Mouse (Mus musculus) stomach, postnatal 0 days (tissue): ENCODE measurements around the gene Tnfrsf12a. TPM values are rescaled to one million over a fixed set of nuclear protein-coding genes. Genes with fewer than 3 reads are reported as not detected.
A peak's percentile ranks its signal among the peaks of the same experiment; 100 is the strongest.

Source experiments
- ATAC-seq: fragments of 200-750 bp; cut with Nextera tagmentation; 2 replicates; pipeline ENCODE4 v1.8.0; 2017; ENCODE audit not compliant: low FRiP score, low TSS enrichment
- DNase-seq: peaks from one replicate; pipeline ENCODE4 v3.0.0-alpha.2; 2016; ENCODE audit warnings: low spot score
- H3K27ac ChIP-seq: fragments of 300-500 bp; sonication (generic); replicated peaks from 2 replicates; pipeline ENCODE4 v1.5.1; 2014; ENCODE audit warnings: mild to moderate bottlenecking, control low read depth
- H3K27me3 ChIP-seq: fragments of 300-500 bp; sonication (generic); 2 replicates; pipeline ENCODE4 v1.6.1; 2014; ENCODE audit warnings: low read length; ENCODE audit not compliant: control insufficient read depth, insufficient read depth
- H3K36me3 ChIP-seq: fragments of 300-500 bp; sonication (generic); 2 replicates; pipeline ENCODE4 v1.6.1; 2014; ENCODE audit warnings: low read length, mixed read lengths; ENCODE audit not compliant: control insufficient read depth, insufficient read depth
- H3K4me1 ChIP-seq: fragments of 300-500 bp; sonication (generic); replicated peaks from 2 replicates; pipeline ENCODE4 v1.6.1; 2014; ENCODE audit warnings: antibody characterized with exemption; ENCODE audit not compliant: control insufficient read depth, insufficient read depth
- H3K4me2 ChIP-seq: fragments of 300-500 bp; sonication (generic); replicated peaks from 2 replicates; pipeline ENCODE4 v1.6.1; 2014; ENCODE audit warnings: low read depth, mild to moderate bottlenecking, control low read depth, moderate library complexity
- H3K4me3 ChIP-seq: fragments of 300-500 bp; sonication (generic); 2 replicates; pipeline ENCODE4 v1.5.1; 2014; ENCODE audit warnings: low read depth, low read length, control low read depth
- H3K9ac ChIP-seq: fragments of 300-500 bp; sonication (generic); 2 replicates; pipeline ENCODE4 v1.6.1; 2014; ENCODE audit warnings: mild to moderate bottlenecking, low read length, control low read depth, mixed read lengths
- H3K9me3 ChIP-seq: fragments of 300-500 bp; sonication (generic); 2 replicates; pipeline ENCODE4 v1.6.1; 2016; ENCODE audit warnings: low read length; ENCODE audit not compliant: control insufficient read depth
- CTCF ChIP-seq: IDR thresholded peaks from 2 replicates; pipeline ENCODE4 v1.5.1; 2016; ENCODE audit warnings: antibody characterized with exemption, low read depth, mild to moderate bottlenecking, moderate library complexity
- EP300 ChIP-seq: optimal IDR thresholded peaks from 2 replicates; pipeline ENCODE3; 2016; ENCODE audit warnings: antibody characterized with exemption
- WGBS: fragments of 180-500 bp; shearing (Covaris S2); extraction: QIAGEN DNeasy Blood & Tissue Kit; methylation state at CpG from one replicate; pipeline ENCODE4 v1.1.7; 2014; 5-methylcytosine and 5-hydroxymethylcytosine counted together
- polyA plus RNA-seq: library from polyadenylated mRNA; unstranded; fragments of >200 nt; fragmentation: Nextera tagmentation; extraction: Ambion mirVana; gene quantifications from 2 replicates; pipeline ENCODE4 v1.2.1, GENCODE M21; 2015

The Tnfrsf12a gene
- polyA plus RNA-seq, 1 experiment from 2014 or later, result 33.7 TPM

DNA sequence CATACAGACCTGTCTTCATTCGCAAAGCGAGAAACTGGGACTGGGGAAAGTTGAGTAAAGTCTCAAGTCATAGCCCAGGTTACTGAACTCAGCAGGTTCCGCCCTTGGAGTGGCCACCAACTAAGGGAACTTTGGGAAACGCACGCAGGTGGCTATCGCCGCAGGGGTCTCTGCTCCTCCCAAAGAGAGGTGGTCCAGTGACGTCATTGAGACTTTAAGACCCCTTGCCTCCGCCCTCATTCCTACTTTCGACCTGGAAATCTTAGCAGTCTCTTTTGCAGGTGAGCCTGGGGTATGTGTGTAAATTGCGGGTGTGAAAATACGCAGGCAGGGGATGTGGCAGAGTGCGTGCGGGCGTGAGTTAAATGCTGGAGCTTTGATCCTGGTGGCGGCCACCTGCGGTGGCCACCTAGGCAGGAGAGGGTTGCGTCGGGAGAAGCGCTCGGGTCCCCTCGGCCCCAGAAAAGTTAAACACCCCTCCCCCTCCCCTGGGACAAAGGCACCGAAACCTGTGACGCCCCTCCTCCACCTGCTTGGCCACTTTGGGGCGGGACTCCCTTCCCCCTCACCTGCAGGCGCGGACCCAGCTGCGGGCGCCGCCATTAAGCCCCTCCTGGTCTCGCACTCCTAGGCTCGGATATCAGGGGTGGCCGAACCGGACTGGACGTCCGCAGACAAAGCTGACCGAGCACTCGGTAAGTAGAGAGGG, 2.0 kb upstream of the Tnfrsf12a start, which contains the start of gene Cldn6:
TSS of gene Cldn6 (plus strand) at position 123 of the 709 bp plus-strand sequence.
- Histone ChIP-seq H3K9ac (no peak within 1 kb of the TSS), H3K9me3 (no peaks in the 10 kb centered on the region), H3K4me3 (peak within 1 kb of the TSS; percentile 17), H3K4me1 (peaks cover 10% of the 10 kb centered on the region), H3K27me3 (0 out of 2 replicates have a peak, but pooled peaks cover 2% of the 10 kb centered on the region), H3K36me3 (no peaks in the 10 kb centered on the region), H3K4me2 (peak within 1 kb of the TSS; percentile 40), H3K27ac (no peak within 1 kb of the TSS)
- no peak for TF ChIP-seq EP300
- TF ChIP-seq CTCF, result no peak
- ATAC-seq (no peak), DNase-seq (peak; percentile 33)
- WGBS, result 2% methylated on average over 38 of the region's 38 CpGs

DNA sequence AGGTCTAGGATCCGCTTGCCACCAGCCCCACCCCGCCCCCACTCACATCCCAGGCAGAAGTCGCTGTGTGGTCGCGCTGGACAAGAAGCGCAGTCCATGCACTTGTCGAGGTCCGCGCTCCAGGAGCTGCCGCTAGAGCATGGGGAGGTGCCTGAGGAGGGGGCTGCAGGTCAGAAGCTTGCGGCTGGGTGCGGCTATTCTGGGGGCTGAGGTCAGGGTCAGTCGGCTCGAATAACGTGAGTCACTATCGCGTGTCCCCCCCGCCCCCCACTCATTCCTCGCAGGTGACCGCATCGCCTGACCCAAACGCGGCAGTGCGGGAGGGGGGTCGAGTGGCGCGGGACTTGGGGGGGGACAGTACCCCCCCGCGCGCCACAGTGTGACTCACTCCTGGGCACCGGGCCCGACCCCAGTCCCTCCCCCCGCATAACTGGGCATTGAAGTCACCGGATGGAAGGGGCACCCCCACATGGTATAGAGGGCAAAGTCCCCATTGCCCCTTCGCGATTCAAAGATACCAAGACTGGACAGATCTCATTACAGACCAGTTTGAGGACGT, 716 bp downstream of the Tnfrsf12a start:
- Histone ChIP-seq H3K9ac (peak overlapping the region; percentile 59), H3K9me3 (no peaks in the 10 kb centered on the region), H3K4me1 (peaks cover 13% of the 10 kb centered on the region), H3K36me3 (no peaks in the 10 kb centered on the region), H3K27ac (peak overlapping the region; percentile 91), H3K4me2 (peak overlapping the region; percentile 93), H3K27me3 (0 out of 2 replicates have a peak, but pooled peaks cover 2% of the 10 kb centered on the region), H3K4me3 (peak overlapping the region; percentile 50)
- peak; percentile 66 for DNase-seq
- no peak for TF ChIP-seq EP300
- TF ChIP-seq CTCF, result no peak
- under 1% methylated on average over 37 of the region's 37 CpGs for WGBS
- ATAC-seq, result no peak

DNA sequence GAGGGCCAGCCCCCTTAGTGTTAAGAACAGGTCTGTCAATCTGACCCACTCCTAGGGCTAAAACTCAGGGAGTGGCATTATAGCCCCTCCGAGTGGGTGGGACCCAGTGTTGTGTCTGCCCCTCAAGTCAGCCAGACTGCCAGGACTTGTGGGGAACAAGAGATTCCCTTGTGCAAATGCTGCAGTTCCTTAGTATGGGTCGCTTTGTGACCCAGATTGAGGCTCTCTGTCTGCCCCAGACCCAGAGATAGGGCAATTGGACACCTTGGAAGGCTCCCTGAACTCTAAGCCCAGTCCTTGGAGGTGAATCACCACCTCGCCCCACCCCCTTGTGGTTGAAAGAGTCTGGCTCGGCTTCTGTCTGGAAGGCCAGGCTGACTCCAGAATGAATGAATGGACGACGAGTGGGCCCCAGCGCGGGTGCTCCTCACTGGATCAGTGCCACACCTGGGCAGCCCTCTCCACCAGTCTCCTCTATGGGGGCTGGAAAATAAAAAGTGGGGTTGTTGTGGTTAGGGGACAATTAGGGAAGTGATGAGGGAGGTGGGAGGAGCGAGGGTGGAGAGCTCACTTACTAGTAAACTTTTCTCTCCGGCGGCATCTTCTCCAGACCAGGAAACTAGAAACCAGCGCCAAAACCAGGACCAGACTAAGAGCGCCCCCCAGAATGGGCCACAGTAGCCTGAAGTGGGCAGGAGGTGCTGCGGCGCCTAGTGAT, 1.5 kb downstream of the Tnfrsf12a start:
- H3K9ac ChIP-seq, result peak overlapping the region; percentile 59
- TF ChIP-seq EP300 (no peak), CTCF (peak; percentile 54)
- H3K4me3 ChIP-seq, result peak overlapping the region; percentile 50
- no peaks in the 10 kb centered on the region for H3K9me3 ChIP-seq
- 0 out of 2 replicates have a peak, but pooled peaks cover 2% of the 10 kb centered on the region for H3K27me3 ChIP-seq
- peaks cover 13% of the 10 kb centered on the region for H3K4me1 ChIP-seq
- peak; percentile 41 for ATAC-seq
- no peaks in the 10 kb centered on the region for H3K36me3 ChIP-seq
- H3K27ac ChIP-seq, result peak overlapping the region; percentile 91
- peak overlapping the region; percentile 93 for H3K4me2 ChIP-seq
- DNase-seq, result peak; percentile 83
- WGBS, result 13% methylated on average over 15 of the region's 15 CpGs

DNA sequence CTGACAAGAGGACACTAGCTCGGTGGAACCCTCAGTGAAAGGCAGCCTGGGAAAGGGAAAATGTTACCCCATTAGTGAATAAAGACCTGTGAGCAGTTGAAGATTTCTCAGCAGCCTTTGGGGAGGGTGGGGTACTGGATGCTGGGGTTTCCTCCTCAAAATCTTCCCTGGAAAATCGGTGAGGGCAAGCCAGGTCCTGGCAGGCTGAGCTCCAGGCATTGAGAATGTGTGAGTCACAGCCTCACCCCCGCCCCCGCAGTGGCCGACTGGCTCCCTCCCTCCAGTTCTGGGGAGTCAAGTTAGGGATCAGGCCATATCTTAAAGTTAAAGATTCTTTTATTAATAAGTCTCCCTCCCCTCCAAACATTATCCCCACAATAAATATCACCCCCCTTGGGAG, 2.1 kb downstream of the Tnfrsf12a start:
- peak; percentile 79 for DNase-seq
- no peaks in the 10 kb centered on the region for H3K9me3 ChIP-seq
- H3K4me1 ChIP-seq, result peaks cover 13% of the 10 kb centered on the region
- peak overlapping the region; percentile 93 for H3K4me2 ChIP-seq
- ATAC-seq, result no peak
- WGBS, result 13% methylated on average over 5 of the region's 5 CpGs
- 0 out of 2 replicates have a peak, but pooled peaks cover 2% of the 10 kb centered on the region for H3K36me3 ChIP-seq
- no peak overlapping the region for H3K9ac ChIP-seq
- H3K4me3 ChIP-seq, result peak overlapping the region; percentile 71; the same call in 1 of the 2 replicates
- H3K27me3 ChIP-seq, result 0 out of 2 replicates have a peak, but pooled peaks cover 2% of the 10 kb centered on the region
- peak overlapping the region; percentile 91 for H3K27ac ChIP-seq
- TF ChIP-seq CTCF, result no peak
- no peak for TF ChIP-seq EP300

DNA sequence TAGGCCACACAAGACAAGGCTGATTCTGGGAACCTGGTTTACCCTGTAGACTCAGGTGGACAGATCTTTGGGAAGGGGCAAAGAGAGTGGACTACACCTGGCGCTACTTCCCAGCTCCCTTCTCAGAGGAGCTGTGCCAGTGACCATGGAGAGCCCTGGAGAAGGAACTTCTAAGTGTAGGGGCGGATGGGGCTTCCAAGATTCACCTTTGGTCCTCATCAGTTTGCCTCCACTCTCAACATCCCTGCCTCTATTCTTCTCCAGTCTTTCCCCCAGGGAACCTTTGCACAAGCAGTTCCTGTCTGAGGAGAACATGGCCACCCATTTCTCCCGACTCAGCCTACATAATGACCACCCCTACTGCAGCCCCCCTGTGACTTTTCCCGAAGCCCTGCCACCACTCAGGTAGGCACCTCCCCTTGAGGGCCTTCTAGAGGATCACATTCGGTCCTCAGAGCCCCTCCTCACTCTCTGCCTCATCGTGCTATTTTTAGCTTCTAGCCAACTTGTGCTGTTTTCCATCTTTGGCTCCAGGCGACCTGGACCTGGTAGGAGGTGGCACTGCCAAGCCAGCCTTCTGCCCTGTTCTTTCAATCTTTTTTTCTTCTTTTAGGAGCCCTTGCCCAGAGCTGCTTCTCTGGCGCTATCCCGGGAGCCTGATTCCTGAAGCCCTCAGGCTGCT, 2.9 kb downstream of the Tnfrsf12a start:
- Histone ChIP-seq H3K9me3 (no peaks in the 10 kb centered on the region), H3K4me2 (peak overlapping the region; percentile 93), H3K27me3 (0 out of 2 replicates have a peak, but pooled peaks cover under 1% of the 10 kb centered on the region), H3K27ac (peak overlapping the region; percentile 91), H3K4me3 (peak overlapping the region; percentile 71), H3K36me3 (peaks cover 6% of the 10 kb centered on the region; the same call in 1 of the 2 replicates), H3K4me1 (peaks cover 12% of the 10 kb centered on the region), H3K9ac (peak overlapping the region; percentile 80)
- ATAC-seq, result no peak
- TF ChIP-seq EP300, result no peak
- TF ChIP-seq CTCF, result no peak
- DNase-seq, result no peak
- WGBS, result 33% methylated on average over 9 of the region's 9 CpGs
